Mouse (Mus musculus) ES-Bruce4 (cell line): ENCODE measurements around the gene Htr7. TPM values are rescaled to one million over a fixed set of nuclear protein-coding genes. Genes with fewer than 3 reads are reported as not detected.

Experiments used
- H3K27ac ChIP-seq: 2 replicates; pipeline ENCODE4 v1.5.1; 2012; ENCODE audit warnings: low read length, inconsistent platforms; ENCODE audit not compliant: insufficient read depth
- H3K27me3 ChIP-seq: 2 replicates; pipeline ENCODE4 v1.6.1; 2012; ENCODE audit warnings: mild to moderate bottlenecking, low read length, inconsistent platforms; ENCODE audit not compliant: control insufficient read depth, poor library complexity, insufficient read depth, severe bottlenecking
- H3K36me3 ChIP-seq: 2 replicates; pipeline ENCODE4 v1.6.1; 2012; ENCODE audit warnings: inconsistent platforms, mild to moderate bottlenecking, low read length, moderate library complexity; ENCODE audit not compliant: control insufficient read depth, poor library complexity, insufficient read depth, severe bottlenecking
- H3K4me1 ChIP-seq: one replicate; pipeline ENCODE4 v1.8.1; 2011; ENCODE audit warnings: low read length; ENCODE audit not compliant: control insufficient read depth, insufficient read depth
- H3K4me3 ChIP-seq: 2 replicates; pipeline ENCODE4 v1.5.1; 2011; ENCODE audit warnings: low read depth, mild to moderate bottlenecking, low read length
- H3K9ac ChIP-seq: 2 replicates; pipeline ENCODE4 v1.6.1; 2012; ENCODE audit warnings: low read depth, mild to moderate bottlenecking, inconsistent platforms; ENCODE audit not compliant: poor library complexity, severe bottlenecking
- H3K9me3 ChIP-seq: replicated peaks from 2 replicates; pipeline ENCODE4 v1.6.1; 2012; ENCODE audit warnings: mild to moderate bottlenecking, low read length, inconsistent platforms; ENCODE audit not compliant: control insufficient read depth, poor library complexity, insufficient read depth, severe bottlenecking
- CTCF ChIP-seq: IDR thresholded peaks from one replicate; pipeline ENCODE4 v1.8.1; 2011; ENCODE audit warnings: low read depth, low read length
- EP300 ChIP-seq: IDR thresholded peaks from 2 replicates; pipeline ENCODE4 v1.6.1; 2011; ENCODE audit warnings: low read depth, low read length; ENCODE audit not compliant: insufficient read depth
- POLR2A ChIP-seq: IDR thresholded peaks from one replicate; pipeline ENCODE4 v1.8.1; 2011; ENCODE audit warnings: low read length; ENCODE audit not compliant: insufficient read depth
- polyA plus RNA-seq: library from polyadenylated mRNA; stranded (reverse); fragments of >200 nt; gene quantifications from 2 replicates; pipeline ENCODE4 v1.2.4, GENCODE M21; 2011; ENCODE audit warnings: low read depth; ENCODE audit not compliant: missing spikeins, insufficient read depth, insufficient read length

Htr7 gene
- not detected in 2 replicates for polyA plus RNA-seq

DNA sequence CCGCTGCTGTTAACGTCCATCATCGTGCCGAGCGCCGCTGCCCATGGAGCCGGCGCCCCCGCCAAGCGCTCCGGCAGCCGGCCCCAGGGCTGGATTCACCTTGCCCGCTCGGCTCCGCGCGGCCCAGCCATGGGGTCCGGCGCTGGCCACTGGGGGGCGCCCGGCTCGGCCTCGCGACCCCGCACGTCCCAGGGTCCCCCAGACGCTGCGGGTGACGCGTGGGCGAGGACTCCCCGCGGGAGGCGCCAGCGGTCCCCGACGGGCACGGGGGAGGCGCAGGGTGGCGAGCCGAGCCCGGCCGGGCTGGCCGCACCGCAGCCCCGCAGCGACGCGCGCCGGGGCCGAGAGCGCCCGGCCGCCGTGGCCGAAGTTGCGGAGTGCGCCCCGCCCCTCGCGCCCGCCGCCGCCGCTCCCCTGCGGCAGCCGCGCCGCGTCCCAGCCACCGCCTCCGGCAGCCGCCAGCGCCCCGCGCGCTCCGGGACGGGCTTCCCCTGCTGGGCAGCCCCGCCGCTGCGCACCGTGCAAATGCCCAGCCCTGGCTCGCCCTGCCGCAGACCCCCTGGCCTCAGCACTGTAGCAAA lies at the start of gene Htr7:
Htr7 (minus strand) TSS at position 277 of the 581 bp plus-strand sequence.
- Histone ChIP-seq H3K27ac (no peak within 1 kb of the TSS), H3K9me3 (no peaks in the 10 kb centered on the region), H3K4me1 (no peaks in the 10 kb centered on the region), H3K27me3 (peaks cover 9% of the 10 kb centered on the region), H3K4me3 (peak within 1 kb of the TSS; percentile 68), H3K9ac (peak within 1 kb of the TSS; percentile 63), H3K36me3 (no peaks in the 10 kb centered on the region)
- peak; percentile 13 for TF ChIP-seq CTCF
- TF ChIP-seq EP300, result no peak

DNA sequence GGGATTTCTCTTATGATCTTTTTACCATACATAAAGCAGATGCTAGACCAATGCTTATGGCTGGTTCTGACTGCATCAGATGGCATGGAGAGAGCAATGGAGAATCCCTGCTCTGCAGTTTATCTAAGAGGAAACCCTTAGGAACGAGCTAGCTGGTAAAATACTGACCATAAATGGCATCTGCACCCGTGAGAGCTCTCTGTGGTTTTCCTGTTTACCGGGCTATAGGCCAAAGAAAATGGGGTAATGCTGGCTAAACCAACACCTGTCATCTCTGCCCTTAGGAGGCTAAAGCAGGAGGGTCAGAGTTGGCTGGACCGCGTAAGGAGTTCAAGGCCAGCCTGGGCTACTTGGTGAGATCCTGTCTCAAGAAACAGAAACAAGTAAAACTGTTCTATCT lies 46.6 kb upstream of the Htr7 start:
- no peak overlapping the region for H3K27ac ChIP-seq
- TF ChIP-seq POLR2A (no peak), EP300 (no peak), CTCF (no peak)
- no peak overlapping the region for H3K4me3 ChIP-seq
- no peak overlapping the region for H3K9ac ChIP-seq
- no peaks in the 10 kb centered on the region for H3K9me3 ChIP-seq
- no peaks in the 10 kb centered on the region for H3K4me1 ChIP-seq
- no peaks in the 10 kb centered on the region for H3K27me3 ChIP-seq
- peaks cover 8% of the 10 kb centered on the region for H3K36me3 ChIP-seq

DNA sequence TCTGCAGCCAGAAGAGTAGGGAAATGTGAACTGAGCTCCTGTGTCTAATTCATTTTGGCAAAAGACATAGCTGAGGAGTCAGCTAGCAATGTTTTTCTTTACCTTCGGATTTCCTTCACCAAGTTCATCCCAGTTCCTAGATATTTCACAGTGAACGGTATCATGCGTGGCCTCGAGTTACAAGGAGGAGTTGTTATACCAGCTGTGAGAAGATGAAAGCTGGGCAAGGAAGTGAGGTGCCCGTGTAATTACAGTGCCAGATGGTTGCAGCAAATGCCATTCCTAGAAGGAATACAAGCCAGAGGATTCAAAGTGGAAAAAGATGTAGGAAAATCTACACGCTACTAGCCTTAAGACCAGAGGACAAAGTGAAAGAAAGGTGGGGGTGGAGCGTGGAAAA lies 41.6 kb upstream of the Htr7 start:
- no peaks in the 10 kb centered on the region for H3K9me3 ChIP-seq
- H3K4me1 ChIP-seq, result no peaks in the 10 kb centered on the region
- no peak overlapping the region for H3K27ac ChIP-seq
- H3K36me3 ChIP-seq, result peaks cover 4% of the 10 kb centered on the region; the same call in 1 of the 2 replicates
- TF ChIP-seq EP300 (no peak), POLR2A (no peak)
- no peaks in the 10 kb centered on the region for H3K27me3 ChIP-seq
- H3K9ac ChIP-seq, result no peak overlapping the region
- H3K4me3 ChIP-seq, result no peak overlapping the region

DNA sequence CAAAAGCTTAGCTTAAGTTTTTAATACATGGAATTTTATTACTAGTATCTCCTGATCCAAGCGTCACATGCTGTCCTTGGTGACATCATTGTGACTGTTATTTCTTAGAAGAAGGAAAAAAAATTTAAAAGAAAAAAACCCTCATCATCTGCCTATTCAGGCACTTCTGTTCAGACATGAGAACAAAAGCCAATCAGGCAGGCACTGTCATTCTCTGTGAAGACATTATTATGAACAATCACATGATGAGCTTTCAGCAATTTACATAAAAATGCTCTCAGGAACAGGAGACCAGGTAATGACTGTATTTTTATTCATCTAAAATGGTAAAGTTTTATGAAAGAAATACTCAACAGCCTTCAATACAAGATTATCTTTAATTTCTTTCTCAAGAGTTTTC lies 41.0 kb upstream of the Htr7 start:
- Histone ChIP-seq H3K9ac (no peak overlapping the region), H3K4me1 (no peaks in the 10 kb centered on the region), H3K9me3 (no peaks in the 10 kb centered on the region), H3K36me3 (peaks cover 8% of the 10 kb centered on the region), H3K27me3 (no peaks in the 10 kb centered on the region), H3K27ac (no peak overlapping the region), H3K4me3 (no peak overlapping the region)
- TF ChIP-seq EP300 (no peak), POLR2A (no peak), CTCF (no peak)

GRCm38 (mm10) chr19:36097194-36097593 lies 39.9 kb upstream of the Htr7 start:
- Histone ChIP-seq H3K27ac (no peak overlapping the region), H3K4me1 (no peaks in the 10 kb centered on the region), H3K4me3 (no peak overlapping the region), H3K27me3 (no peaks in the 10 kb centered on the region), H3K9me3 (no peaks in the 10 kb centered on the region), H3K9ac (no peak overlapping the region), H3K36me3 (peaks cover 9% of the 10 kb centered on the region)
- no peak for TF ChIP-seq POLR2A
- no peak for TF ChIP-seq EP300
- TF ChIP-seq CTCF, result no peak

DNA sequence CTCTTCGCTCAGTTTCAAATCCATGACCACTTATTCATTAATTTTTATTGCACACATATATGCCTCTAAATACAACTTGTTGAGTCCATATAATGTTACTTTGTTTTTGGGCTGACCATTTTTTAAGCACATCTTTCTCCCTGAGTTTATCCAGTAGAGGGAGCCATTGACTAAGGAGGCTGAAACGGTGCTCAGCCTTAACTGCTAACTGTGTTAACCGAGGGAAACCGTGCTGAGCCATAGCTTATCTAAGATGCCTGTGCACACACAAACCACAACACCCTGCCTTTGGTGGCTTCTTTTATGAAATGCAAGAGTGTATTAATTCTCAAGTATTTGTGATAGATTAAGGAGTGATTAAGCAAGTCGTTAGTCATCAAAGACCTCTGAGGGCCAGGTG lies 33.5 kb upstream of the Htr7 start:
- Histone ChIP-seq H3K4me1 (no peaks in the 10 kb centered on the region), H3K9me3 (no peaks in the 10 kb centered on the region), H3K4me3 (no peak overlapping the region), H3K27me3 (no peaks in the 10 kb centered on the region), H3K36me3 (peaks cover 16% of the 10 kb centered on the region), H3K9ac (no peak overlapping the region), H3K27ac (no peak overlapping the region)
- TF ChIP-seq CTCF, result peak; percentile 26
- no peak for TF ChIP-seq EP300
- no peak for TF ChIP-seq POLR2A
